8 mouse cellular contexts compared by ENCODE assay signal in genomic region chr16:97921961-97922778, GRCm38 (mm10). TPM values are rescaled to one million over a fixed set of nuclear protein-coding genes. Genes with fewer than 3 reads are reported as not detected.
DNase-seq lines count a peak whose midpoint lies in the region; ATAC-seq and TF ChIP-seq lines count a peak whose summit lies in the region.

No protein-coding gene starts in this region.

- TF ChIP-seq CTCF in heart, adult 2 months (IDR thresholded peaks at IDR 0.05): 0 out of 2 replicates have a peak, but pooled peaks have one; percentile 10

- peak; percentile 84 for ATAC-seq in embryonic facial prominence, embryonic 13.5 days (ENCODE audit: insufficient number of reproducible peaks, insufficient read depth, low FRiP score, low TSS enrichment, low read depth)
- ATAC-seq in limb, embryonic 12.5 days (ENCODE audit: insufficient number of reproducible peaks, insufficient read depth, low FRiP score, low TSS enrichment, low read depth): peak; percentile 91
- ATAC-seq in midbrain, embryonic 14.5 days (ENCODE audit: low FRiP score, low TSS enrichment): peak; percentile 87

- H3K27me3 ChIP-seq in embryonic facial prominence, embryonic 13.5 days: no peaks in the 10 kb centered on the region
- H3K27me3 ChIP-seq in heart, adult 2 months (ENCODE audit: control insufficient read depth, insufficient read depth, low read length): no peaks in the 10 kb centered on the region
- no peaks in the 10 kb centered on the region for H3K27me3 ChIP-seq in limb, embryonic 12.5 days
- 0 out of 2 replicates have a peak, but pooled peaks cover 3% of the 10 kb centered on the region for H3K27me3 ChIP-seq in midbrain, embryonic 14.5 days (ENCODE audit: control insufficient read depth, insufficient read depth, low read length)

- peak overlapping the region; percentile 85 for H3K27ac ChIP-seq in embryonic facial prominence, embryonic 13.5 days
- H3K27ac ChIP-seq in heart, adult 2 months: peak overlapping the region; percentile 94
- H3K27ac ChIP-seq in limb, embryonic 12.5 days: peak overlapping the region; percentile 75
- peak overlapping the region; percentile 74 for H3K27ac ChIP-seq in midbrain, embryonic 14.5 days (replicated peaks; ENCODE audit: low read depth, low read length)

- 0 out of 2 replicates have a peak, but pooled peaks have one; percentile 42 for TF ChIP-seq EP300 in heart, adult 2 months (IDR thresholded peaks at IDR 0.05; ENCODE audit: insufficient read depth, low read depth, low read length)

- intact Hi-C loops in heart, adult 2 months (cut with DNase I): loop anchor here (1.0 to 5.0 kb wide), 4 partner anchors 25 to 71 kb away; partner anchors contain the start of genes C2cd2, Prdm15 and Zbtb21

- peak; percentile 86 for DNase-seq in 416B (ENCODE audit: low read depth)
- DNase-seq in adrenal gland, postnatal 4 days (ENCODE audit: low spot score in 2 of 2): peak; percentile 64 to 68
- DNase-seq in heart, adult 2 months: peak; percentile 95
- peak; percentile 86 to 90 for DNase-seq in kidney, adult 8-10 months
- peak; percentile 89 for DNase-seq in midbrain, embryonic 14.5 days
- peak; percentile 75 for DNase-seq in spleen, adult 12 weeks (ENCODE audit: low spot score)

- H3K4me1 ChIP-seq in embryonic facial prominence, embryonic 13.5 days: peaks cover 19% of the 10 kb centered on the region
- peaks cover 14% of the 10 kb centered on the region for H3K4me1 ChIP-seq in heart, adult 2 months (ENCODE audit: control insufficient read depth, insufficient read depth, low read length)
- H3K4me1 ChIP-seq in limb, embryonic 12.5 days (replicated peaks): peaks cover 8% of the 10 kb centered on the region
- H3K4me1 ChIP-seq in midbrain, embryonic 14.5 days (ENCODE audit: control insufficient read depth, insufficient read depth, low read length): peaks cover 8% of the 10 kb centered on the region; the same call in 1 of the 2 replicates

- H3K4me2 ChIP-seq in embryonic facial prominence, embryonic 13.5 days: peak overlapping the region; percentile 83
- peak overlapping the region; percentile 89 for H3K4me2 ChIP-seq in limb, embryonic 12.5 days
- H3K4me2 ChIP-seq in midbrain, embryonic 14.5 days (ENCODE audit: low read length): peak overlapping the region; percentile 95

- no peaks in the 10 kb centered on the region for H3K36me3 ChIP-seq in embryonic facial prominence, embryonic 13.5 days
- peaks cover 21% of the 10 kb centered on the region for H3K36me3 ChIP-seq in heart, adult 2 months (ENCODE audit: control insufficient read depth, insufficient read depth, low read length)
- H3K36me3 ChIP-seq in limb, embryonic 12.5 days: no peaks in the 10 kb centered on the region
- no peaks in the 10 kb centered on the region for H3K36me3 ChIP-seq in midbrain, embryonic 14.5 days (ENCODE audit: control insufficient read depth, insufficient read depth, low read length)

- TF ChIP-seq POLR2A in heart, adult 2 months (IDR thresholded peaks at IDR 0.05; ENCODE audit: insufficient read depth, low read depth, low read length): peak; percentile 92

- H3K9ac ChIP-seq in embryonic facial prominence, embryonic 13.5 days: peak overlapping the region; percentile 89
- peak overlapping the region; percentile 96 for H3K9ac ChIP-seq in heart, adult 2 months (ENCODE audit: low read depth, low read length)
- H3K9ac ChIP-seq in limb, embryonic 12.5 days (replicated peaks): peak overlapping the region; percentile 79
- peak overlapping the region; percentile 80 for H3K9ac ChIP-seq in midbrain, embryonic 14.5 days (replicated peaks; ENCODE audit: low read length)

- peaks cover 6% of the 10 kb centered on the region; the same call in 1 of the 2 replicates for H3K79me2 ChIP-seq in heart, adult 2 months (replicated peaks; ENCODE audit: control insufficient read depth, insufficient read depth, low read length)

- WGBS in embryonic facial prominence, embryonic 13.5 days: under 1% methylated on average over 74 of the region's 75 CpGs
- under 1% methylated on average over 75 of the region's 75 CpGs for WGBS in heart, adult 2 months
- WGBS in limb, embryonic 12.5 days: 1% methylated on average over 72 of the region's 75 CpGs
- under 1% methylated on average over 75 of the region's 75 CpGs for WGBS in midbrain, embryonic 14.5 days

- H3K9me3 ChIP-seq in embryonic facial prominence, embryonic 13.5 days: no peaks in the 10 kb centered on the region
- no peaks in the 10 kb centered on the region for H3K9me3 ChIP-seq in limb, embryonic 12.5 days
- H3K9me3 ChIP-seq in midbrain, embryonic 14.5 days (ENCODE audit: control insufficient read depth, low read length): no peaks in the 10 kb centered on the region

- H3K4me3 ChIP-seq in embryonic facial prominence, embryonic 13.5 days: peak overlapping the region; percentile 89
- H3K4me3 ChIP-seq in heart, adult 2 months: peak overlapping the region; percentile 93
- H3K4me3 ChIP-seq in limb, embryonic 12.5 days (replicated peaks): peak overlapping the region; percentile 90
- peak overlapping the region; percentile 82 for H3K4me3 ChIP-seq in midbrain, embryonic 14.5 days (replicated peaks; ENCODE audit: low read depth, low read length)

RNA-seq across cellular contexts. Expression of gene C2cd2, which starts 40.2 kb away (rescaled TPM):
- 10 to 100 TPM; 26.2 to 27.3 TPM for total RNA-seq in adrenal gland, postnatal 4 days (2021)
- polyA plus RNA-seq in embryonic facial prominence, embryonic 13.5 days (2015; fragmentation: Nextera tagmentation; extraction: Ambion mirVana): 12.5 and 13.1 TPM in 2 replicates
- 10 to 100 TPM; 19.7 to 26.6 TPM for total RNA-seq in heart, adult 2 months (2021)
- polyA plus RNA-seq in heart, adult 2 months (2012; rRNA removed): 8.0 and 8.2 TPM in 2 replicates
- 15.0 and 18.9 TPM in 2 replicates for polyA plus RNA-seq in limb, embryonic 12.5 days (2016; fragmentation: Nextera tagmentation; extraction: Ambion mirVana)
- polyA plus RNA-seq in midbrain, embryonic 14.5 days (2014; fragmentation: Nextera tagmentation; extraction: Ambion mirVana): 9.2 and 11.7 TPM in 2 replicates

RNA-seq across cellular contexts. Expression of gene Zbtb21, which starts 40.3 kb away (rescaled TPM):
- 10 to 100 TPM; 29.7 to 32.0 TPM for total RNA-seq in adrenal gland, postnatal 4 days (2021)
- polyA plus RNA-seq in embryonic facial prominence, embryonic 13.5 days (2015; fragmentation: Nextera tagmentation; extraction: Ambion mirVana): 13.0 and 14.3 TPM in 2 replicates
- 10 to 100 TPM; 10.4 to 12.3 TPM for total RNA-seq in heart, adult 2 months (2021)
- 7.6 and 11.9 TPM in 2 replicates for polyA plus RNA-seq in heart, adult 2 months (2012; rRNA removed)
- polyA plus RNA-seq in limb, embryonic 12.5 days (2016; fragmentation: Nextera tagmentation; extraction: Ambion mirVana): 14.0 and 15.2 TPM in 2 replicates
- polyA plus RNA-seq in midbrain, embryonic 14.5 days (2014; fragmentation: Nextera tagmentation; extraction: Ambion mirVana): 11.0 and 12.7 TPM in 2 replicates

Comparison
In these comparisons a context has a peak if more than half of its experiments do, and no peak if none do; other contexts are left out.
1. Peak in every context shown above with its lines: DNase-seq, ATAC-seq, H3K4me3 ChIP-seq and H3K27ac ChIP-seq.